Mouse (Mus musculus): Measurements from ENCODE around the gene Dgki. TPM values are rescaled to one million over a fixed set of nuclear protein-coding genes. Genes with fewer than 3 reads are reported as not detected.

Dgki gene
- total and polyA plus RNA-seq, 3 experiments: 4.4 to 8.7 (median 7.7) TPM

- Histone ChIP-seq H3K9ac (ENCODE audit: insufficient read depth, low read depth) (no peak overlapping the region), H3K4me2 (ENCODE audit: insufficient read depth, low read depth, poor library complexity, severe bottlenecking) (no peak overlapping the region), H3K4me3 (replicated peaks in 1 of 3; ENCODE audit: low read depth in 2 of 3, low read length in 2 of 3, poor library complexity in 1 of 3) (no peak overlapping the region), H3K36me3 (replicated peaks in 1 of 2; ENCODE audit: control insufficient read depth in 1 of 2, insufficient read depth in 1 of 2, low read length in 1 of 2) (no peaks in the 10 kb centered on the region), H3K9me3 (replicated peaks; ENCODE audit: low read length) (no peaks in the 10 kb centered on the region), H3K27me3 (replicated peaks) (no peaks in the 10 kb centered on the region), H3K4me1 (ENCODE audit: control insufficient read depth in 1 of 2, insufficient read depth in 2 of 2) (peaks cover 4 to 5% of the 10 kb centered on the region in 2 experiments; a peak in 2 of 4 replicates), H3K27ac (ENCODE audit: insufficient read depth, low read depth) (no peak overlapping the region), H3K79me2 (replicated peaks; ENCODE audit: control insufficient read depth, extremely low read depth, insufficient read depth, poor library complexity, severe bottlenecking) (no peaks in the 10 kb centered on the region)
- dilution Hi-C loops (cut with MboI; ENCODE audit: extremely low pct_ligation_motif_present, extremely low pct_unique_long_range_greater_than_20kb, low sequenced_read_pairs) (no loop called here), in situ Hi-C loops (cut with MboI; ENCODE audit: low pct_ligation_motif_present, low pct_unique_long_range_greater_than_20kb, low sequenced_read_pairs) (no loop called here)
- DNase-seq (ENCODE audit: extremely low read depth): no peak
- no peak for TF ChIP-seq RCOR1 (conservative IDR thresholded peaks at IDR 0.05; ENCODE audit: low read depth, low read length)
- no peak for TF ChIP-seq SMC3 (IDR thresholded peaks at IDR 0.05; ENCODE audit: low read depth, low read length)
- no peak for TF ChIP-seq JUND (conservative IDR thresholded peaks at IDR 0.05; ENCODE audit: low read depth, low read length)
- TF ChIP-seq CTCF (conservative IDR thresholded peaks at IDR 0.05 in 1 of 2, IDR thresholded peaks at IDR 0.05 in 1 of 2; ENCODE audit: low read depth in 2 of 2, low read length in 2 of 2): no peak
- no peak for TF ChIP-seq GABPA (IDR thresholded peaks at IDR 0.05; ENCODE audit: insufficient replicate concordance, low read depth, low read length)
- no peak for TF ChIP-seq ZMIZ1 (IDR thresholded peaks at IDR 0.05; ENCODE audit: low read depth, low read length)
- TF ChIP-seq USF1 (IDR thresholded peaks at IDR 0.05; ENCODE audit: low read depth, low read length): no peak
- TF ChIP-seq CHD1 (IDR thresholded peaks at IDR 0.05; ENCODE audit: low read depth, low read length): no peak
- TF ChIP-seq TCF12 (IDR thresholded peaks at IDR 0.05; ENCODE audit: low read depth, low read length): no peak
- no peak for TF ChIP-seq NELFE (IDR thresholded peaks at IDR 0.05; ENCODE audit: low read depth, low read length)
- no peak for TF ChIP-seq SIN3A (IDR thresholded peaks at IDR 0.05; ENCODE audit: low read length)
- no peak for TF ChIP-seq NRF1 (IDR thresholded peaks at IDR 0.05; ENCODE audit: low read depth, low read length)
- no peak for TF ChIP-seq POLR2AphosphoS2 (IDR thresholded peaks at IDR 0.05; ENCODE audit: low read depth, low read length)
- no peak for TF ChIP-seq JUN (IDR thresholded peaks at IDR 0.05; ENCODE audit: insufficient read depth, low read depth, low read length)
- TF ChIP-seq ETS1 (conservative IDR thresholded peaks at IDR 0.05; ENCODE audit: low read depth, low read length): no peak
Measured at GRCm38 (mm10) chr6:36876426-36876825, 423.6 kb downstream of the Dgki start.

DNA sequence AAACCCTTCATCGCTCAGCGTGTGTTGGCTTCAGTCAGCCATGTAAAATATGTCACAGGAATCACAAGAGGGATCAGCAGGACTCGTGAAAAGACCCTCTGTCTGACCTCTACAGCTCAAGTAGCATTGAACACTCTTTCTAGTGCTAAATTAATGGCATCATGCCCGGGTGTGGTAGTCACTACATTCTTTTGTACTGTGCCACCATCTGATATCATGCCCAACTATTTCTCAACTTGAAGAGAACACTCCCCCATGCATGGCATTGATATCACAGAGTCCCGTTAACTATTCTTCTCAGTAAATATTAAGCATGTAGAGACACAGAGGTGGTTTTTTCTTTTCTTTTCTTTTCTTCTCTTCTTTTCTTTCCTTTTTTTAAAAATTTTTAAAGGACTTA lies 424.1 kb downstream of the Dgki start:
- H3K4me2 ChIP-seq (ENCODE audit: insufficient read depth, low read depth, poor library complexity, severe bottlenecking): no peak overlapping the region
- no peak for DNase-seq (ENCODE audit: extremely low read depth)
- H3K36me3 ChIP-seq (replicated peaks in 1 of 2; ENCODE audit: control insufficient read depth in 1 of 2, insufficient read depth in 1 of 2, low read length in 1 of 2): no peaks in the 10 kb centered on the region
- in situ Hi-C loops (cut with MboI; ENCODE audit: low pct_ligation_motif_present, low pct_unique_long_range_greater_than_20kb, low sequenced_read_pairs) (no loop called here), dilution Hi-C loops (cut with MboI; ENCODE audit: extremely low pct_ligation_motif_present, extremely low pct_unique_long_range_greater_than_20kb, low sequenced_read_pairs) (no loop called here)
- no peaks in the 10 kb centered on the region for H3K27me3 ChIP-seq (replicated peaks)
- H3K9ac ChIP-seq (ENCODE audit: insufficient read depth, low read depth): no peak overlapping the region
- no peaks in the 10 kb centered on the region for H3K9me3 ChIP-seq (replicated peaks; ENCODE audit: low read length)
- H3K4me1 ChIP-seq (ENCODE audit: control insufficient read depth in 1 of 2, insufficient read depth in 2 of 2): peaks cover 4 to 5% of the 10 kb centered on the region in 2 experiments; a peak in 2 of 4 replicates
- H3K79me2 ChIP-seq (replicated peaks; ENCODE audit: control insufficient read depth, extremely low read depth, insufficient read depth, poor library complexity, severe bottlenecking): no peaks in the 10 kb centered on the region
- no peak overlapping the region for H3K4me3 ChIP-seq (replicated peaks in 1 of 3; ENCODE audit: low read depth in 2 of 3, low read length in 2 of 3, poor library complexity in 1 of 3)
- H3K27ac ChIP-seq (ENCODE audit: insufficient read depth, low read depth): no peak overlapping the region
- TF ChIP-seq USF1 (IDR thresholded peaks at IDR 0.05; ENCODE audit: low read depth, low read length): no peak
- no peak for TF ChIP-seq ZNF384 (IDR thresholded peaks at IDR 0.05; ENCODE audit: low read depth, low read length)
- no peak for TF ChIP-seq MAX (IDR thresholded peaks at IDR 0.05; ENCODE audit: low read length)
- TF ChIP-seq TBP (conservative IDR thresholded peaks at IDR 0.05; ENCODE audit: low read depth, low read length): no peak
- no peak for TF ChIP-seq BHLHE40 (IDR thresholded peaks at IDR 0.05; ENCODE audit: low read depth, low read length)
- no peak for TF ChIP-seq CHD1 (IDR thresholded peaks at IDR 0.05; ENCODE audit: low read depth, low read length)
- TF ChIP-seq SIN3A (IDR thresholded peaks at IDR 0.05; ENCODE audit: low read length): no peak
- no peak for TF ChIP-seq ELF1 (IDR thresholded peaks at IDR 0.05; ENCODE audit: low read depth, low read length)
- no peak for TF ChIP-seq MAFK (IDR thresholded peaks at IDR 0.05; ENCODE audit: insufficient replicate concordance, low read length)

Measured in CH12.LX (cell line).